Comparison of ENCODE assay signal across 7 mouse cellular contexts in genomic region chr7:25251071-25251791, GRCm38 (mm10). TPM values are rescaled to one million over a fixed set of nuclear protein-coding genes. Genes with fewer than 3 reads are reported as not detected.
DNase-seq lines count a peak whose midpoint lies in the region; ATAC-seq and TF ChIP-seq lines count a peak whose summit lies in the region.

No protein-coding gene starts in this region.

- no peaks in the 10 kb centered on the region for H3K36me3 ChIP-seq in ES-Bruce4 (ENCODE audit: control insufficient read depth, insufficient read depth, low read length, poor library complexity, severe bottlenecking)
- H3K36me3 ChIP-seq in heart, adult 2 months (ENCODE audit: control insufficient read depth, insufficient read depth, low read length), result no peaks in the 10 kb centered on the region
- H3K36me3 ChIP-seq in lung, embryonic 16.5 days (ENCODE audit: control insufficient read depth, insufficient read depth, low read length), result no peaks in the 10 kb centered on the region
- H3K36me3 ChIP-seq in small intestine, adult 2 months (ENCODE audit: control insufficient read depth, insufficient read depth, low read length), result no peaks in the 10 kb centered on the region

- DNase-seq in 416B (ENCODE audit: low read depth), result peak; percentile 35
- peak; percentile 75 to 80 for DNase-seq in heart, adult 2 months
- DNase-seq in kidney, adult 18-20 months, result peak; percentile 52

- 0 out of 2 replicates have a peak, but pooled peaks have one; percentile 3 for ATAC-seq in common myeloid progenitor, adult 5-6 weeks (replicated peaks; ENCODE audit: low read depth, poor library complexity, severe bottlenecking)
- peak; percentile 53 for ATAC-seq in lung, embryonic 16.5 days (ENCODE audit: low read depth)

- intact Hi-C loops in heart, adult 2 months (cut with DNase I), result no loop called here

- peak overlapping the region; percentile 95 for H3K4me2 ChIP-seq in lung, embryonic 16.5 days (ENCODE audit: low read depth, low read length)

- no peak for TF ChIP-seq POLR2A in ES-Bruce4 (IDR thresholded peaks at IDR 0.05; ENCODE audit: insufficient read depth, low read length)
- no peak; the same call in none of the 2 replicates for TF ChIP-seq POLR2A in heart, adult 2 months (IDR thresholded peaks at IDR 0.05; ENCODE audit: insufficient read depth, low read depth, low read length)
- no peak for TF ChIP-seq POLR2A in small intestine, adult 2 months (IDR thresholded peaks at IDR 0.05; ENCODE audit: low read depth, low read length)

- H3K27me3 ChIP-seq in ES-Bruce4 (ENCODE audit: control insufficient read depth, insufficient read depth, low read length, poor library complexity, severe bottlenecking), result no peaks in the 10 kb centered on the region
- H3K27me3 ChIP-seq in heart, adult 2 months (ENCODE audit: control insufficient read depth, insufficient read depth, low read length), result no peaks in the 10 kb centered on the region
- no peaks in the 10 kb centered on the region for H3K27me3 ChIP-seq in lung, embryonic 16.5 days (ENCODE audit: control insufficient read depth, insufficient read depth, low read depth, low read length)
- no peaks in the 10 kb centered on the region for H3K27me3 ChIP-seq in small intestine, adult 2 months (ENCODE audit: control insufficient read depth, insufficient read depth, low read length)

- H3K9me3 ChIP-seq in ES-Bruce4 (replicated peaks; ENCODE audit: control insufficient read depth, insufficient read depth, low read length, poor library complexity, severe bottlenecking), result no peaks in the 10 kb centered on the region
- no peaks in the 10 kb centered on the region for H3K9me3 ChIP-seq in lung, embryonic 16.5 days (ENCODE audit: control insufficient read depth, low read length)

- peak overlapping the region; percentile 76 for H3K27ac ChIP-seq in ES-Bruce4 (ENCODE audit: insufficient read depth, low read length)
- peak overlapping the region; percentile 98 for H3K27ac ChIP-seq in heart, adult 2 months
- peak overlapping the region; percentile 98 for H3K27ac ChIP-seq in lung, embryonic 16.5 days (ENCODE audit: low read length)
- peak overlapping the region; percentile 88 for H3K27ac ChIP-seq in small intestine, adult 2 months (ENCODE audit: insufficient read depth, low read depth, low read length)

- peaks cover 2% of the 10 kb centered on the region for H3K4me1 ChIP-seq in ES-Bruce4 (ENCODE audit: control insufficient read depth, insufficient read depth, low read length)
- peaks cover 12% of the 10 kb centered on the region for H3K4me1 ChIP-seq in heart, adult 2 months (ENCODE audit: control insufficient read depth, insufficient read depth, low read length)
- H3K4me1 ChIP-seq in lung, embryonic 16.5 days (replicated peaks; ENCODE audit: control insufficient read depth, insufficient read depth, low read length), result peaks cover 34% of the 10 kb centered on the region
- H3K4me1 ChIP-seq in small intestine, adult 2 months (ENCODE audit: control insufficient read depth, insufficient read depth, insufficient read length, low read length), result peaks cover 14% of the 10 kb centered on the region

- peak; percentile 89 for TF ChIP-seq EP300 in ES-Bruce4 (IDR thresholded peaks at IDR 0.05; ENCODE audit: insufficient read depth, low read depth, low read length)
- TF ChIP-seq EP300 in heart, adult 2 months (IDR thresholded peaks at IDR 0.05; ENCODE audit: insufficient read depth, low read depth, low read length), result 0 out of 2 replicates have a peak, but pooled peaks have one; percentile 15

- peak overlapping the region; percentile 99 for H3K9ac ChIP-seq in ES-Bruce4 (ENCODE audit: low read depth, poor library complexity, severe bottlenecking)
- peak overlapping the region; percentile 69 for H3K9ac ChIP-seq in heart, adult 2 months (ENCODE audit: low read depth, low read length)
- peak overlapping the region; percentile 78 for H3K9ac ChIP-seq in lung, embryonic 16.5 days (ENCODE audit: low read length)

- TF ChIP-seq CTCF in ES-Bruce4 (IDR thresholded peaks at IDR 0.05; ENCODE audit: low read depth, low read length), result no peak
- TF ChIP-seq CTCF in heart, adult 2 months (IDR thresholded peaks at IDR 0.05), result no peak
- TF ChIP-seq CTCF in small intestine, adult 2 months (IDR thresholded peaks at IDR 0.05; ENCODE audit: extremely low read depth, insufficient read length, insufficient replicate concordance, low read depth, low read length), result no peak

- H3K4me3 ChIP-seq in ES-Bruce4 (ENCODE audit: low read depth, low read length), result peak overlapping the region; percentile 51
- peak overlapping the region; percentile 96 for H3K4me3 ChIP-seq in heart, adult 2 months
- H3K4me3 ChIP-seq in lung, embryonic 16.5 days (ENCODE audit: low read length), result peak overlapping the region; percentile 98
- peak overlapping the region; percentile 59 for H3K4me3 ChIP-seq in small intestine, adult 2 months (ENCODE audit: low read depth, low read length)

- 7% methylated on average over 22 of the region's 22 CpGs for WGBS in heart, adult 2 months
- WGBS in lung, embryonic 16.5 days, result 2% methylated on average over 22 of the region's 22 CpGs
- 16% methylated on average over 22 of the region's 22 CpGs for WGBS in small intestine, adult 2 months

- peaks cover 6% of the 10 kb centered on the region; the same call in 1 of the 2 replicates for H3K79me2 ChIP-seq in heart, adult 2 months (replicated peaks; ENCODE audit: control insufficient read depth, insufficient read depth, low read length)

RNA-seq across cellular contexts. Expression of gene Erf, which starts 0.7 kb away (rescaled TPM):
- polyA plus RNA-seq in ES-Bruce4 (2011; ENCODE audit: insufficient read depth, insufficient read length, low read depth, missing spikeins), result 61.8 and 63.8 TPM in 2 replicates
- total RNA-seq in common myeloid progenitor, adult 5-6 weeks (2017), result 8.9 and 10.9 TPM in 2 replicates
- total RNA-seq in heart, adult 2 months (2021), result 10 to 100 TPM; 16.5 to 21.2 TPM
- polyA plus RNA-seq in heart, adult 2 months (2012; rRNA removed), result 11.9 and 17.1 TPM in 2 replicates
- polyA plus RNA-seq in lung, embryonic 16.5 days (2015; fragmentation: Nextera tagmentation; extraction: Ambion mirVana), result 10.5 and 13.6 TPM in 2 replicates
- polyA plus RNA-seq in small intestine, adult 2 months (2012; rRNA removed), result 15.8 and 37.1 TPM in 2 replicates

RNA-seq across cellular contexts. Expression of gene Gsk3a, which starts 13.6 kb away (rescaled TPM):
- 77.3 and 84.3 TPM in 2 replicates for polyA plus RNA-seq in ES-Bruce4 (2011; ENCODE audit: insufficient read depth, insufficient read length, low read depth, missing spikeins)
- total RNA-seq in common myeloid progenitor, adult 5-6 weeks (2017), result 50.5 and 58.1 TPM in 2 replicates
- 10 to 100 TPM; 61.7 to 69.4 TPM for total RNA-seq in heart, adult 2 months (2021)
- 105 and 123 TPM in 2 replicates for polyA plus RNA-seq in heart, adult 2 months (2012; rRNA removed)
- 7.1 and 8.2 TPM in 2 replicates for polyA plus RNA-seq in lung, embryonic 16.5 days (2015; fragmentation: Nextera tagmentation; extraction: Ambion mirVana)
- polyA plus RNA-seq in small intestine, adult 2 months (2012; rRNA removed), result 77.7 and 163 TPM in 2 replicates

RNA-seq across cellular contexts. Expression of gene Cic, which starts 16.3 kb away (rescaled TPM):
- 128 and 141 TPM in 2 replicates for polyA plus RNA-seq in ES-Bruce4 (2011; ENCODE audit: insufficient read depth, insufficient read length, low read depth, missing spikeins)
- total RNA-seq in common myeloid progenitor, adult 5-6 weeks (2017), result 44.4 and 50.2 TPM in 2 replicates
- total RNA-seq in heart, adult 2 months (2021), result 10 to 100 TPM; 62.8 to 62.9 TPM
- polyA plus RNA-seq in heart, adult 2 months (2012; rRNA removed), result 37.7 and 41.6 TPM in 2 replicates
- 23.5 and 28.9 TPM in 2 replicates for polyA plus RNA-seq in lung, embryonic 16.5 days (2015; fragmentation: Nextera tagmentation; extraction: Ambion mirVana)
- polyA plus RNA-seq in small intestine, adult 2 months (2012; rRNA removed), result 35.6 and 65.6 TPM in 2 replicates

RNA-seq across cellular contexts. Expression of gene Zfp526, which starts 30.0 kb away (rescaled TPM):
- 6.5 and 7.2 TPM in 2 replicates for polyA plus RNA-seq in ES-Bruce4 (2011; ENCODE audit: insufficient read depth, insufficient read length, low read depth, missing spikeins)
- total RNA-seq in common myeloid progenitor, adult 5-6 weeks (2017), result 8.3 and 10.2 TPM in 2 replicates
- total RNA-seq in heart, adult 2 months (2021), result 1 to 10 TPM; 7.4 to 9.6 TPM
- 6.9 and 8.1 TPM in 2 replicates for polyA plus RNA-seq in heart, adult 2 months (2012; rRNA removed)
- 2.3 and 2.5 TPM in 2 replicates for polyA plus RNA-seq in lung, embryonic 16.5 days (2015; fragmentation: Nextera tagmentation; extraction: Ambion mirVana)
- polyA plus RNA-seq in small intestine, adult 2 months (2012; rRNA removed), result 5.8 and 8.7 TPM in 2 replicates

RNA-seq across cellular contexts. Expression of gene Dedd2, which starts 30.8 kb away (rescaled TPM):
- 9.6 and 10.2 TPM in 2 replicates for polyA plus RNA-seq in ES-Bruce4 (2011; ENCODE audit: insufficient read depth, insufficient read length, low read depth, missing spikeins)
- total RNA-seq in common myeloid progenitor, adult 5-6 weeks (2017), result 16.4 and 17.6 TPM in 2 replicates
- total RNA-seq in heart, adult 2 months (2021), result 10 to 100 TPM; 14.3 to 18.4 TPM
- polyA plus RNA-seq in heart, adult 2 months (2012; rRNA removed), result 18.7 and 21.7 TPM in 2 replicates
- 9.0 and 9.5 TPM in 2 replicates for polyA plus RNA-seq in lung, embryonic 16.5 days (2015; fragmentation: Nextera tagmentation; extraction: Ambion mirVana)
- 44.2 and 135 TPM in 2 replicates for polyA plus RNA-seq in small intestine, adult 2 months (2012; rRNA removed)

Comparison
In these comparisons a context has a peak if more than half of its experiments do, and no peak if none do; other contexts are left out.
1. Peak in every context shown above with its lines: DNase-seq, ATAC-seq, H3K4me3 ChIP-seq and H3K27ac ChIP-seq.